Mouse (Mus musculus) hindbrain, postnatal 0 days (tissue): ENCODE data around the gene Cyp2c69. TPM values are rescaled to one million over a fixed set of nuclear protein-coding genes. Genes with fewer than 3 reads are reported as not detected.
"Not testable (repeated sequence)": the region's sequence is repeated elsewhere in the genome, so short reads cannot be mapped to it uniquely, and the experiment has no call there.

Experiments
- ATAC-seq: fragments of 200-750 bp; cut with Nextera tagmentation; 2 replicates; pipeline ENCODE4 v1.8.0; 2017; ENCODE audit warnings: mild to moderate bottlenecking, moderate TSS enrichment, moderate library complexity
- DNase-seq: peaks from one replicate; pipeline ENCODE4 v3.0.0-alpha.2; 2015; ENCODE audit warnings: low spot score
- H3K27ac ChIP-seq: fragments of 300-500 bp; sonication (generic); 2 replicates; pipeline ENCODE4 v1.5.1; 2014; ENCODE audit warnings: mild to moderate bottlenecking
- H3K27me3 ChIP-seq: fragments of 300-500 bp; sonication (generic); 2 replicates; pipeline ENCODE4 v1.6.1; 2014; ENCODE audit warnings: low read length, mixed read lengths; ENCODE audit not compliant: insufficient read depth
- H3K36me3 ChIP-seq: fragments of 300-500 bp; sonication (generic); 2 replicates; pipeline ENCODE4 v1.6.1; 2014; ENCODE audit warnings: low read length, mixed read lengths; ENCODE audit not compliant: insufficient read depth
- H3K4me1 ChIP-seq: fragments of 300-500 bp; sonication (generic); 2 replicates; pipeline ENCODE4 v1.6.1; 2014; ENCODE audit warnings: antibody characterized with exemption, low read length, mixed read lengths; ENCODE audit not compliant: insufficient read depth
- H3K4me2 ChIP-seq: fragments of 300-500 bp; sonication (generic); 2 replicates; pipeline ENCODE4 v1.6.1; 2014; ENCODE audit warnings: low read depth, mild to moderate bottlenecking, low read length, moderate library complexity, mixed read lengths
- H3K4me3 ChIP-seq: fragments of 300-500 bp; sonication (generic); 2 replicates; pipeline ENCODE4 v1.5.1; 2014; ENCODE audit warnings: low read length
- H3K9ac ChIP-seq: fragments of 300-500 bp; sonication (generic); replicated peaks from 2 replicates; pipeline ENCODE4 v1.6.1; 2014; ENCODE audit warnings: mild to moderate bottlenecking, low read length, moderate library complexity, mixed read lengths
- H3K9me3 ChIP-seq: fragments of 300-500 bp; sonication (generic); 2 replicates; pipeline ENCODE4 v1.6.1; 2016; ENCODE audit warnings: low read length, mixed read lengths
- CTCF ChIP-seq: IDR thresholded peaks from 2 replicates; pipeline ENCODE4 v1.5.1; 2016; ENCODE audit warnings: antibody characterized with exemption, control low read depth, low read depth
- WGBS: fragments of 180-500 bp; shearing (Covaris S2); extraction: QIAGEN DNeasy Blood & Tissue Kit; methylation state at CpG from one replicate; pipeline ENCODE4 v1.1.7; 2014; 5-methylcytosine and 5-hydroxymethylcytosine counted together
- polyA plus RNA-seq: library from polyadenylated mRNA; unstranded; fragments of >200 nt; fragmentation: Nextera tagmentation; extraction: Ambion mirVana; gene quantifications from 2 replicates; pipeline ENCODE4 v1.2.1, GENCODE M21; 2015
- total RNA-seq: library from RNA; depleted of rRNA; stranded (reverse); fragments of >200 nt; gene quantifications from 2 replicates; pipeline ENCODE4 v1.2.3, GENCODE M21; 2014; rRNA removed

Cyp2c69 gene
- not detected in 2 replicates for total RNA-seq
- polyA plus RNA-seq: not detected in 2 replicates

- not testable (repeated sequence) for ATAC-seq, H3K36me3 ChIP-seq, H3K9ac ChIP-seq, H3K4me1 ChIP-seq, H3K4me2 ChIP-seq, DNase-seq, H3K27ac ChIP-seq, H3K4me3 ChIP-seq, H3K9me3 ChIP-seq, H3K27me3 ChIP-seq
- WGBS: 95% methylated on average over 3 of the region's 3 CpGs
Observed at GRCm38 (mm10) chr19:39886699-39887098, at the start of gene Cyp2c69. TSS of gene Cyp2c69 (minus strand) at chr19:39886799.

GRCm38 (mm10) chr19:39935396-39935795, 48.8 kb upstream of the Cyp2c69 start:
- H3K9me3 ChIP-seq: no peaks in the 10 kb centered on the region
- no peak for TF ChIP-seq CTCF
- WGBS: 92% methylated on average over 2 of the region's 2 CpGs
- no peak overlapping the region for H3K9ac ChIP-seq
- H3K27me3 ChIP-seq: no peaks in the 10 kb centered on the region
- no peak for DNase-seq
- no peak overlapping the region for H3K4me2 ChIP-seq
- H3K4me1 ChIP-seq: no peaks in the 10 kb centered on the region
- no peak overlapping the region for H3K4me3 ChIP-seq
- no peak overlapping the region for H3K27ac ChIP-seq
- no peaks in the 10 kb centered on the region for H3K36me3 ChIP-seq
- ATAC-seq: no peak

GRCm38 (mm10) chr19:39930032-39930431, 43.4 kb upstream of the Cyp2c69 start:
- TF ChIP-seq CTCF: no peak
- Histone ChIP-seq H3K36me3 (no peaks in the 10 kb centered on the region), H3K9me3 (no peaks in the 10 kb centered on the region), H3K4me1 (no peaks in the 10 kb centered on the region), H3K4me3 (no peak overlapping the region), H3K4me2 (no peak overlapping the region), H3K27me3 (no peaks in the 10 kb centered on the region), H3K9ac (no peak overlapping the region), H3K27ac (no peak overlapping the region)
- DNase-seq: no peak
- 55% methylated on average over 1 of the region's 1 CpGs for WGBS
- ATAC-seq: no peak

GRCm38 (mm10) chr19:39901656-39902055, 15.1 kb upstream of the Cyp2c69 start:
- 78% methylated on average over 2 of the region's 2 CpGs for WGBS
- no peak for ATAC-seq
- Histone ChIP-seq H3K36me3 (no peaks in the 10 kb centered on the region), H3K27me3 (no peaks in the 10 kb centered on the region), H3K9ac (no peak overlapping the region), H3K27ac (no peak overlapping the region), H3K4me1 (no peaks in the 10 kb centered on the region), H3K9me3 (no peaks in the 10 kb centered on the region), H3K4me3 (no peak overlapping the region), H3K4me2 (no peak overlapping the region)
- no peak for DNase-seq
- no peak for TF ChIP-seq CTCF

- WGBS: 74% methylated on average over 3 of the region's 3 CpGs
- H3K4me2 ChIP-seq, H3K9me3 ChIP-seq, DNase-seq, H3K4me1 ChIP-seq, H3K36me3 ChIP-seq, H3K27ac ChIP-seq, H3K4me3 ChIP-seq, H3K27me3 ChIP-seq, H3K9ac ChIP-seq, ATAC-seq: not testable (repeated sequence)
Observed at GRCm38 (mm10) chr19:39890079-39890478, 3.5 kb upstream of the Cyp2c69 start.

GRCm38 (mm10) chr19:39866133-39866532, 20.5 kb downstream of the Cyp2c69 start:
- no peak for TF ChIP-seq CTCF
- no peaks in the 10 kb centered on the region for H3K27me3 ChIP-seq
- H3K4me2 ChIP-seq: no peak overlapping the region
- no peak overlapping the region for H3K4me3 ChIP-seq
- no peak overlapping the region for H3K27ac ChIP-seq
- 64% methylated on average over 1 of the region's 1 CpGs for WGBS
- ATAC-seq (no peak), DNase-seq (no peak)
- no peaks in the 10 kb centered on the region for H3K9me3 ChIP-seq
- H3K36me3 ChIP-seq: no peaks in the 10 kb centered on the region
- H3K9ac ChIP-seq: no peak overlapping the region
- no peaks in the 10 kb centered on the region for H3K4me1 ChIP-seq

- not testable (repeated sequence) for H3K36me3 ChIP-seq, DNase-seq, H3K9ac ChIP-seq, ATAC-seq, H3K27me3 ChIP-seq, H3K4me2 ChIP-seq, H3K27ac ChIP-seq, H3K9me3 ChIP-seq, H3K4me3 ChIP-seq, H3K4me1 ChIP-seq
- WGBS: 79% methylated on average over 2 of the region's 2 CpGs
Observed at GRCm38 (mm10) chr19:39820931-39821330, 65.7 kb downstream of the Cyp2c69 start.

GRCm38 (mm10) chr19:39816400-39816799, 70.2 kb downstream of the Cyp2c69 start:
- not testable (repeated sequence) for H3K9ac ChIP-seq, H3K9me3 ChIP-seq, H3K36me3 ChIP-seq, ATAC-seq, DNase-seq, H3K27ac ChIP-seq, H3K4me3 ChIP-seq, H3K4me1 ChIP-seq, H3K27me3 ChIP-seq, H3K4me2 ChIP-seq
- WGBS: 85% methylated on average over 1 of the region's 1 CpGs

- ATAC-seq, H3K4me3 ChIP-seq: not testable (repeated sequence)
- 63% methylated on average over 4 of the region's 4 CpGs for WGBS
Observed at GRCm38 (mm10) chr19:39815991-39816390, 70.6 kb downstream of the Cyp2c69 start.

GRCm38 (mm10) chr19:39812714-39813113, 73.9 kb downstream of the Cyp2c69 start, which contains the start of gene Cyp2c40:
TSS of gene Cyp2c40 (minus strand) at chr19:39812814.
- not testable (repeated sequence) for H3K36me3 ChIP-seq, H3K4me1 ChIP-seq, H3K4me2 ChIP-seq, H3K9ac ChIP-seq, H3K9me3 ChIP-seq, ATAC-seq, DNase-seq, H3K4me3 ChIP-seq, H3K27ac ChIP-seq, H3K27me3 ChIP-seq
- 89% methylated on average over 3 of the region's 3 CpGs for WGBS

More at GRCm38 (mm10) chr19:39815991-39816390, 70.6 kb downstream of the Cyp2c69 start:
- H3K9me3 ChIP-seq, H3K4me1 ChIP-seq, H3K27ac ChIP-seq, H3K9ac ChIP-seq, DNase-seq, H3K4me2 ChIP-seq, H3K36me3 ChIP-seq, H3K27me3 ChIP-seq: not testable (repeated sequence)
